Mouse (Mus musculus) limb, embryonic 10.5 days (tissue): Measurements from ENCODE around the gene Ankrd11. TPM values are rescaled to one million over a fixed set of nuclear protein-coding genes. Genes with fewer than 3 reads are reported as not detected.
A peak's percentile ranks its signal among the peaks of the same experiment; 100 is the strongest.
"Not testable (repeated sequence)": the region's sequence is repeated elsewhere in the genome, so short reads cannot be mapped to it uniquely, and the experiment has no call there.

Experiments used
- DNase-seq: peaks from one replicate; pipeline ENCODE4 v3.0.0-alpha.2; 2017; ENCODE audit warnings: low spot score
- H3K27ac ChIP-seq: fragments of 300-500 bp; sonication (generic); 2 replicates; pipeline ENCODE4 v1.5.1; 2016; ENCODE audit warnings: mild to moderate bottlenecking
- H3K27me3 ChIP-seq: fragments of 300-500 bp; sonication (generic); 2 replicates; pipeline ENCODE4 v1.6.1; 2016; ENCODE audit warnings: low read depth, mild to moderate bottlenecking; ENCODE audit not compliant: poor library complexity, severe bottlenecking
- H3K36me3 ChIP-seq: fragments of 300-500 bp; sonication (generic); 2 replicates; pipeline ENCODE4 v1.6.1; 2016; ENCODE audit warnings: mild to moderate bottlenecking, moderate library complexity
- H3K4me1 ChIP-seq: fragments of 300-500 bp; sonication (generic); 2 replicates; pipeline ENCODE4 v1.6.1; 2016
- H3K4me3 ChIP-seq: fragments of 300-500 bp; sonication (generic); 2 replicates; pipeline ENCODE4 v1.5.1; 2016; ENCODE audit warnings: mild to moderate bottlenecking, moderate library complexity
- H3K9me3 ChIP-seq: fragments of 300-500 bp; sonication (generic); replicated peaks from 2 replicates; pipeline ENCODE4 v1.6.1; 2016; ENCODE audit warnings: mild to moderate bottlenecking
- WGBS: fragments of 180-500 bp; shearing (Covaris S2); methylation state at CpG from one replicate; pipeline ENCODE4 v1.1.7; 2016; 5-methylcytosine and 5-hydroxymethylcytosine counted together
- polyA plus RNA-seq: library from polyadenylated mRNA; unstranded; fragments of >200 nt; fragmentation: Nextera tagmentation; extraction: Ambion mirVana; gene quantifications from 2 replicates; pipeline ENCODE4 v1.2.1, GENCODE M21; 2016

Gene Ankrd11
- polyA plus RNA-seq, 1 experiment from 2014 or later = 54.8 TPM

DNA sequence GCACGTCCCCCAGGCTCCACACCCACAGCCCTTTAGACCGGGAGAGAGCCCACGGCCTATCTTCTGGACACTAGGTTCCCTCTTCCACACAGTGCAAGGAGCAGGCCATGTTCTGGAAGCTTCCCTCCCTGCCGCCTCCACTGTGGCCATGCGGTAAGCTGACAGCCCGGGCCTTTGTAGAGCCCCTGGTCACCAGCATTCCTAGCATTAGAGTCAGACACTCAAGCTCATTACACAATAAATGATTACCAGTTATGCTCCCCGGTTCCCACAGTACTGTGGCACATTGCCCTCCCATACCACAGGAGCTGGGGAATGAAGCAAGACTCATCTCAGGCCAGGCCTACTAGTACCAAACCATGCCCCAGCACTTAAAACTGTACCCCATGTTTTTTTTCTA is 6.3 kb upstream of the Ankrd11 start:
- Histone ChIP-seq H3K27ac (no peak overlapping the region), H3K27me3 (no peaks in the 10 kb centered on the region), H3K9me3 (no peaks in the 10 kb centered on the region), H3K4me3 (no peak overlapping the region), H3K36me3 (peaks cover 12% of the 10 kb centered on the region; the same call in 1 of the 2 replicates), H3K4me1 (peaks cover 9% of the 10 kb centered on the region)
- WGBS = 89% methylated on average over 7 of the region's 7 CpGs
- DNase-seq = no peak

DNA sequence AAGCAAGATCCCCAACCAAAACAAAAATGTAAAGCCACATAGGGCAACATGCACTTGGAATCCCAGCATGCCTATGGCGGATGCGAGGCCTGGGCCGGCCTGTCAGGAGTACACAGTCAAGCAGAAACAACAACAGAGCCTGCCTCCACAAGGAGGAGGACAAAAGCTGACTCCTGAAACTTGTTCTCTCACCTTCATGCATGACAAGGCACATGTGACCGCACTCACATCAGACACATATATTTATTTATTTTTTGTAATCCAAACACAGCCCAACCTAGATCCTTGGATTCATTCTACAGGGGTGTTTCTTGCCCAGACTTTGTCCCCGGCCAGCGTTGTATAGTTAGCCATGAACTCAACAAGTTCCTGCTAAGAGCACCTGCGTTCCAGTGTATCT is 5.8 kb upstream of the Ankrd11 start:
- no peak overlapping the region for H3K4me3 ChIP-seq
- peaks cover 13% of the 10 kb centered on the region for H3K4me1 ChIP-seq
- 96% methylated on average over 7 of the region's 7 CpGs for WGBS
- no peaks in the 10 kb centered on the region for H3K9me3 ChIP-seq
- peaks cover 12% of the 10 kb centered on the region; the same call in 1 of the 2 replicates for H3K36me3 ChIP-seq
- DNase-seq = no peak
- H3K27me3 ChIP-seq = no peaks in the 10 kb centered on the region
- no peak overlapping the region for H3K27ac ChIP-seq

DNA sequence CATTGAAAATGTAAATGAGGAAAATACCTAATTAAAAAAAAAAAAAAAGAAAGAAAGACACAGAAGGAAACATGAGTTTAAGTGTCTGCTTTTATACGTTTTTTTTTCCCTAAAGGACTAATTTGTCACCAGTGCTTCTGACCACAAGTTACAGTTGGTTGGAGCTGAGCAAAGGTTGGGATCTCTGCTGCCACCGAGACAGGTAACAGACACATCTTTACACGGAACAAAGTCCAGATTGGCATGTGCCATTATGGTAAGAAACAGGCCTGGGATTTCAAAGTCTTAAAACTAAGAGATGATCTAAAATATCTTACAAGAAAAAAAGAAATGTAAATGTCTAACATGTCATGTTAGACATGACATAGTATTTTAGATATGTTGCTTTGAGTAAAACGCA is 4.6 kb upstream of the Ankrd11 start:
- H3K4me3 ChIP-seq = no peak overlapping the region
- WGBS = 85% methylated on average over 4 of the region's 4 CpGs
- H3K27ac ChIP-seq = no peak overlapping the region
- H3K4me1 ChIP-seq = peaks cover 13% of the 10 kb centered on the region
- H3K36me3 ChIP-seq = peaks cover 16% of the 10 kb centered on the region; the same call in 1 of the 2 replicates
- H3K27me3 ChIP-seq = no peaks in the 10 kb centered on the region
- DNase-seq = no peak
- H3K9me3 ChIP-seq = no peaks in the 10 kb centered on the region

DNA sequence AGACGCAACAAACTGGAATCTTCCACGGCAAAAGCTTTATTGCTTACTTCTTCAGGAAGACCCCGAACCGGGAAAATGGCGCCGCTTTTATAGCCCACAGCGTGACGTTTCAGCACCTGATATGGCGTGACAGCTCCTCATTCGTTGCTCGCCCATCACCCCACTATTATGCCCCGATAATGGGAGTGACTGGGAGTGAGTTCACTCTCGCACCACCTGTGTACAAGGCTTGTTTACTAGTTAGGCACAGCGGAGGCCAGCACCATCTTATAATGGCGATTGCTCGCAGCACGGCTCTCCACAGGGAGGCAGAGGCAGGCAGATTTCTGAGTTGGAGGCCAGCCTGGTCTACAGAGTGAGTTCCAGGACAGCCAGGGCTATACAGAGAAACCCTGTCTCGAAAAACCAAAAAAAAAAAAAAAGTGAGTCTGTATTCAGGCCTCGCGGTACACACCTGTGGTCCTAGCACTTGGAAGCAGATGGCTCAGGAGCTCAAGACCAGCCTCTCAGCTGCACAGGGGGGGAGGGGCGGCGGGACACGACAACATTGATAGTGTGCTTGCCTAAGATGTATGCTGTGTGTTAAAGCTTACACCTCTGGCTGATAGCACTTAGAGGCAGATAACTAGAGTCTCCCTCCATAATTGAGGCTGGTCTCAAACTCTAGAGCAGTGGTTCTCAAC is 2.8 kb upstream of the Ankrd11 start:
- WGBS = 94% methylated on average over 23 of the region's 23 CpGs
- DNase-seq = not testable (repeated sequence)

DNA sequence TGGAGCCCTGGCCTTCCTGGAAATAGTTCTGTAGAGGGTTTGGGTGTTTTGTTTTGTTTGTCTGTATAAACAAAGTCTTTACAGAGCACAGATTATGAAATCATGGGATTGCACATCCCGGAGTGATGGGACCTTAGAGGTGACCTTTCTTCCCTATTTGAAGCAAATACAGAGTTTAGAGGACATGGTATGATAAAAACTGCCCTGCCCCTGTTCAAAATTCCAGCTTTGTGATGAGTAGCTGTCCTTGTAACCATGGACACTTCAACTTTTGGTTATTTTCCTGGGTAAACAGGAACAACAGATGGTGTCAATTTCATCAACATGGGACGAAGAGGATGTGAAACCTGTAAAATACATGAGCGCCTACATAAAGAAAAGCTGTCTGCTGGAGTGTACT is 1.9 kb upstream of the Ankrd11 start:
- no peak for DNase-seq
- H3K4me3 ChIP-seq = peak overlapping the region; percentile 100; the same call in 1 of the 2 replicates
- H3K4me1 ChIP-seq = peaks cover 29% of the 10 kb centered on the region
- peaks cover 16% of the 10 kb centered on the region; the same call in 1 of the 2 replicates for H3K36me3 ChIP-seq
- 95% methylated on average over 3 of the region's 3 CpGs for WGBS
- H3K9me3 ChIP-seq = no peaks in the 10 kb centered on the region
- no peaks in the 10 kb centered on the region for H3K27me3 ChIP-seq
- no peak overlapping the region for H3K27ac ChIP-seq

More for the DNA sequence above, 2.8 kb upstream of the Ankrd11 start:
- not testable (repeated sequence) for H3K4me3 ChIP-seq, H3K27me3 ChIP-seq, H3K9me3 ChIP-seq, H3K27ac ChIP-seq
- H3K36me3 ChIP-seq = peaks cover 16% of the 10 kb centered on the region; the same call in 1 of the 2 replicates
- H3K4me1 ChIP-seq = peaks cover 25% of the 10 kb centered on the region

DNA sequence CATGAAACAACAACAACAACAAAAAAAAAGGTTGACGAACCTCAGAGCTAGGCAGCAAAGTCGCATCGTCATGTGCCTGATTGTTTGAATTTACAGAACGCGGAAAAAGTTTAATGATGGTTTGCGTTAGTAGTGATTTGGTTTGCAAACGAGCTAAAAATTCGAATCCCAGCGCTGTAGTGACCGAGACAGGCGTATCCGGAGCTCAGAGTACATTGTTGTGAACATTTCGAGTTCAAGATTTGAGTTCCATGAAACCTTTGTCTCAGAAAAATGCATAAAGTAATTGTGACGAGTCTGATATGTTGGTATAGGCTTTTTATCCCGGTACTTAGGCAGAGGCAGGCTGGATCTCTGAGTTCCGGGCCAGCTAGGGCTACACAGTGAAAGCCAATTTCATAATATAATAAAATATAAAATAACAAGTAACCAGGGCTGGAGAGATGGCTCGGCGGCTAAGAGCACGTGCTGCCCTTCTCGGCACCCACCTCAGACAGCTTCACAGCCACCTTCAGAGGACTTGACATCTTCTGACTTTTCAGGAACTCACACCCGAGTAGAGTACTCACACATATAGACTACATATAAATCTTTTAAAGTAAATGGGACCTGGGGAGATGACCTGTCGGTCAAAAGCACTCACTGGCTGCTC is 1.0 kb upstream of the Ankrd11 start:
- Histone ChIP-seq H3K9me3 (no peaks in the 10 kb centered on the region), H3K27ac (peak overlapping the region; percentile 99), H3K4me1 (peaks cover 29% of the 10 kb centered on the region), H3K36me3 (peaks cover 16% of the 10 kb centered on the region; the same call in 1 of the 2 replicates), H3K4me3 (peak overlapping the region; percentile 100), H3K27me3 (no peaks in the 10 kb centered on the region)
- DNase-seq = no peak
- WGBS = 30% methylated on average over 22 of the region's 22 CpGs

DNA sequence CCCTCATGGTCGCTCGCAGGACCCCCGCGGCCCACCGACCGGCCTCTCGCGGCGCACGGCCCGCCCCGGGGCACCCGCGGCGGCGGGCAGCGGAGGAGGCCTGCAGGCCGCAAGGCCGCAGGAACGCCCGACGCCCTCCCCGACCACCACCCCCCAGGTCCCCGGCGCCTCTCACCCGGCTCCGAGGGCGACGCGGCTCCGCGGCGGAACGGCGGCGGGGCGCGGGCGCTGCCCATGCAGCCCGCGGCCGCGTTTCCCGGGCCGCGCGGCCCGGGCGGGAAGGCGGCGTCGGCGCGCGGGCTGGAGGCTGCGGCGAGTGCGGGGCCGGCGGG is 337 bp downstream of the Ankrd11 start:
- WGBS = 3% methylated on average over 58 of the region's 60 CpGs
- Histone ChIP-seq H3K9me3 (no peaks in the 10 kb centered on the region), H3K36me3 (peaks cover 18% of the 10 kb centered on the region; the same call in 1 of the 2 replicates), H3K4me3 (peak overlapping the region; percentile 100), H3K27ac (peak overlapping the region; percentile 99), H3K27me3 (no peaks in the 10 kb centered on the region), H3K4me1 (peaks cover 37% of the 10 kb centered on the region)
- no peak for DNase-seq

DNA sequence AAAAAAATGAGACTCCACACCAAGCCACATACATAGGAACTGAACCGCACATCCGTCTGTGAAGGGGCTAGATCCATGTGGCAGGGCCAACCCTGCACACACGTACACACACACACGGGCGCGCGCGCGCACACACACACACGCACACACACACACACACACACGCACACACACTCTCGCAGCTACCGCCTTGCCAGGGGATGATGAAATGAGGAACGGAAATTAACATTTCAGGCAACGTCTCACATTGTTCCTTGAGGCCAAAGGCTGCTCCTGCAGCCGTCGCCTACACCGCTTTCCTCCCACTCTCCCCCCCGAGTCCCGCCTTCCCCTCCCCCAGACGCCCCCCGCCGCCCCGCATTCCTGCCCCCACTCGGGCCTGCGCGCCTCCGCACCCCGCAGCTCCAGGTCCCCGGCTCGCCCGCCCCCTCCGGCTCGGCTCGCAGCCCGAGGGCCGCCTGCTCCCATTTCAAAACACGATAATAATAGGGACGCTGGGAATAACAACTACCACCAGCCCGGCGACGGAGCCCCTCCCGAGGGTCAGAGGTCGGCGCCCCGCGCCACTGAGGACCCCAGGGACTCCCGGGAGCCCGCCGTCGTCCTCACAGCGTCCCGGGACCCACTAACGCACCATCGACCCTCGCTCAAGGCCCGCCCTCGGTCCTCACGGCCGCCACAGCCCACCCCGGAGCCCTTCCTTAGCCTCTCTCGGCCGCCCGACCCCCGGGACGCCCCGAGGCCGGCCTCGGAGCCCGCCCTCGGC is 886 bp downstream of the Ankrd11 start:
- Histone ChIP-seq H3K4me1 (peaks cover 38% of the 10 kb centered on the region), H3K9me3 (no peaks in the 10 kb centered on the region), H3K36me3 (peaks cover 18% of the 10 kb centered on the region; the same call in 1 of the 2 replicates), H3K27me3 (no peaks in the 10 kb centered on the region), H3K4me3 (peak overlapping the region; percentile 100), H3K27ac (peak overlapping the region; percentile 99)
- peak; percentile 77 for DNase-seq
- WGBS = under 1% methylated on average over 71 of the region's 71 CpGs

DNA sequence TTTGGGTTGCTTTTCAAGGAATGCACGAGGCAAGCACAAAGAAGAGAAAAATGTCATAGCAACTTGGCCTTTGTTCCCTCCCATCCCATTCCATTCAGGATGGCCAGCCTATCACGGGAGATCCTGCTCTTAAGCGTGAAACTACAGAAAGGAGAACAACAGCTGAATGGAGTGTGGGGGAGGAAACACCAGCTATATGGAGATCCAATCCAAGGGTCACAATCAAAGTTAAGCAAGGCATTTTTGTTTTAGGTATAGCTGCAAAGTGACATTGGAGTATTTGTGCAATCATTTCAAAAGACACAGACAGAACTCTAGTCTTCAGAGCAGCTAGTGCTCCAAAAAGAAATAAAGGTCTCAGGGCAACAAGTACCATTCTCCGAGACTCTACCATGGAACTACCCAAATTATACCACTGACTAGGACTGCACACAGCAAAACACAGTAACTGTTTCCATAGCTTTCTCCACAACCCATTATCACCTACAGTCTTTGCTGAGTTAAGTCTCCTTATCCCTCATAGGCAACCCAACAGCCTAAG is 1.9 kb downstream of the Ankrd11 start:
- peak overlapping the region; percentile 42; the same call in 1 of the 2 replicates for H3K27ac ChIP-seq
- no peaks in the 10 kb centered on the region for H3K9me3 ChIP-seq
- H3K36me3 ChIP-seq = peaks cover 15% of the 10 kb centered on the region; the same call in 1 of the 2 replicates
- no peaks in the 10 kb centered on the region for H3K27me3 ChIP-seq
- H3K4me1 ChIP-seq = peaks cover 38% of the 10 kb centered on the region
- peak overlapping the region; percentile 100 for H3K4me3 ChIP-seq
- no peak for DNase-seq
- WGBS = 38% methylated on average over 4 of the region's 4 CpGs

DNA sequence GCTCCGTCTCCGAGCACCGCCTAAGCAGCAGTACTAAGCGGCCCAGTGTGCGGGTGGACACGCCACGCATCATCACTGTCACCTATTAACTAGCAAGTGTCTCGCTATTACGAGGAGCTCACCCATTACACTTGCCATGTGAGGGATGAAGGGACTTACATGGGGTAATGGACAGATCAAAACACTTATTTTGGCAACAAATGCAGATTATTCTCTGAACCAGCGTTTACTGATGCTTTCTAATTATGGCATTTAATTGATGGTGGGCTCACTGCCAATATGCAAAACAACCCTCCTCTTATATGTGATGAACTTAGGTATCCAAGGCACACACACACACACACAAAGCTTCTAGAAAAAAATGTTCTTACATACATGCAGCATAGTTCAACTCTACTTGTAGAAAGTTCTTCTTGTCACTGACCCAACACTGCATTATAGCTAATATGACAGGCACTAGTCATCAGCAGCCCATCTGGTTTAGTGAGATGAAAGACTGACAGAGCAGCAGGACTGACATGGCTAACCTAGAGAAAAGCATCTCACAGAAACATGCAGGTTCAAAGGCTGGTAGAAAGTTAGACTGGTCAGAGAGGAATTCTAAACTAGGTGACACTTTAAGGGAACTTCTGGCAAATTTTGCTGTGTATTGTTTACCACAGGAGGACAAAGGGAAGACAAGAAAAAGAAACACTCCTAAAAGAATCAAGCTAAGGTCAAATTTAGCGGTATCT is 2.5 kb downstream of the Ankrd11 start:
- H3K36me3 ChIP-seq = peaks cover 11% of the 10 kb centered on the region; the same call in 1 of the 2 replicates
- peak overlapping the region; percentile 42; the same call in 1 of the 2 replicates for H3K27ac ChIP-seq
- no peaks in the 10 kb centered on the region for H3K9me3 ChIP-seq
- H3K27me3 ChIP-seq = no peaks in the 10 kb centered on the region
- peak overlapping the region; percentile 100 for H3K4me3 ChIP-seq
- 89% methylated on average over 11 of the region's 11 CpGs for WGBS
- DNase-seq = no peak
- H3K4me1 ChIP-seq = peaks cover 38% of the 10 kb centered on the region

DNA sequence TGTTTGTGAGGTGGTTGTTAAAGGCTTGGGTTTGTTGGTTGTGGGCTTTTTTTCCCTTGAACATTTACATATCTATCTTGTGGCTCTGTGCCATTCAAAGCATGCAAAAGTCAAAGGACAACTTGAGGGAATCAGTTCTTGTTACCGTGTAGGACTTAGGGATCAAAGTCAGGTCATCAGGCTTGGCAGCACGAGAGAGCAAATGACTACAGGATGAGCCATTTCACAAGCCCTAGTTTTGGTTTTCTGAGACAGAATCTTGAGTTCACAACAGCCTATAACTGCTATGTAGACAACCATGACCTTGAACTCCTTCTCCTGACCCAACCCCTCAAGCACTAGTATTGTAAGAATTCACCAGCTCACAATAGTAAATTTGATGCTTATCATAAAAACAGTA is 3.7 kb downstream of the Ankrd11 start:
- Histone ChIP-seq H3K27ac (no peak overlapping the region), H3K4me1 (peaks cover 38% of the 10 kb centered on the region), H3K27me3 (no peaks in the 10 kb centered on the region), H3K9me3 (no peaks in the 10 kb centered on the region), H3K36me3 (peaks cover 6% of the 10 kb centered on the region; the same call in 1 of the 2 replicates), H3K4me3 (no peak overlapping the region)
- DNase-seq = no peak
- WGBS = 89% methylated on average over 2 of the region's 2 CpGs

DNA sequence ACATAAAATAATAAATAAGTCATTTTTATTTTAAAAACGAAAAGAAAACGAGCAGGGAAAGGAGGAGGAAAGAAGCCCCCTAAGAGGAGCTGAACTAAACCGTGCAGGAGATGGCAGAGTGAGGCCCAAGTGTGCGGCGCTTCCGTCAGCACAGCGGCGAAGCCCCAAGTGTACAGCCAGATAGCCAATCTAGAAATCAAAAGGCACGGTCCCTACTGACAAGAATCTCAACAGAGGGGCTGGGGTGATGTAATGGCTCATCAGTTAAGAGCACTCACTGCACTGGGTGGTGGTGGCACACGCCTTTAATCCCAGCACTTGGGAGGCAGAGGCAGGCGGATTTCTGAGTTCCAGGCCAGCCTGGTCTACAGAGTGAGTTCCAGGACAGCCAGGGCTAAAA is 4.6 kb downstream of the Ankrd11 start:
- Histone ChIP-seq H3K27me3 (no peaks in the 10 kb centered on the region), H3K9me3 (no peaks in the 10 kb centered on the region), H3K36me3 (peaks cover 6% of the 10 kb centered on the region; the same call in 1 of the 2 replicates), H3K4me1 (peaks cover 37% of the 10 kb centered on the region), H3K27ac (no peak overlapping the region), H3K4me3 (no peak overlapping the region)
- WGBS = 86% methylated on average over 11 of the region's 11 CpGs
- no peak for DNase-seq
